Mouse (Mus musculus) left cerebral cortex, adult 9 months (tissue): ENCODE data around the gene Dusp2.
A peak's percentile ranks its signal among the peaks of the same experiment; 100 is the strongest.

Experiments
- DNase-seq, 2 experiments: peaks; one replicate each; pipeline ENCODE4 v3.0.0; 2022; ENCODE audit warnings: low spot score in 2 of 2

The Dusp2 gene

GRCm38 (mm10) chr2:127323667-127324066 lies 12.3 kb upstream of the Dusp2 start:
- DNase-seq: no peak

- no peak for DNase-seq
Measured at GRCm38 (mm10) chr2:127324456-127324855, 11.5 kb upstream of the Dusp2 start.

- no peak for DNase-seq
Measured at GRCm38 (mm10) chr2:127328090-127328851, 7.7 kb upstream of the Dusp2 start.

DNA sequence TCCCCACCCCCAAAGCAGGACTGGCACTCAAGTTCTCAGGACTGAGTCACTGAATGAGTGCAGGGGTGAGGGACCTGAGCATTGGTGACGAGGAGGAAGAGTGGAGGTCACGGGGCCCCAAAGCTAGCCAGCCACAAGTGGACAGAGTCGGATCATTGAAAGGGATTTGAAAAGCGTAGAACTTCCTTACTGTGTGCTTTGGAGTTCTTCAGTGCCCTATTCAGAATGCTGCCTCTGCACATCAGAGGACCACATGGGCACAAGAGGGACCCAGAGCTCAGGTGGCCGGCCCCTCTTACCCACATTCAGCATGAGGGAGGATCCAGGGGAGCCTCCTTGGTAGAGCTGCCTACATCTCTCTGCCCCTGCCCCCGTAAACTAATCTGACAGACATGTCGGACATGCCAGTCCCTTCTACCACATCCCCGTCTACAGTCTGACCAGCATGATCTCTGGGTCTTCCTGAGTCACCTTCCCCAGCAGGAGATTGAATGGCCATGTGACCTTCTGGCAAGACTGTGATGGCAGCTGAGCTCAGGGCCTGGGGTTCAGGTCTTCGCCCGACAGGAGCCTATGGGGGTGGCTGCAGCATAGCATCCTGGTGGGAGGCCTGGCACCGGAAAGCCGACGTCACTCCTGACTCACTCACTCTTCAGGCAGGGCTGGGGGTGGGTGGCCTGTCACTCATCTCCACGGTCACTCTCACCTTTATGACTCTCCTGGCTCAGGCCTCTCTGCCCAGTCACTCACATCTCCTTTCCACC lies 3.0 kb upstream of the Dusp2 start:
- peak in 1 of 2 experiments; percentile 5 for DNase-seq

DNA sequence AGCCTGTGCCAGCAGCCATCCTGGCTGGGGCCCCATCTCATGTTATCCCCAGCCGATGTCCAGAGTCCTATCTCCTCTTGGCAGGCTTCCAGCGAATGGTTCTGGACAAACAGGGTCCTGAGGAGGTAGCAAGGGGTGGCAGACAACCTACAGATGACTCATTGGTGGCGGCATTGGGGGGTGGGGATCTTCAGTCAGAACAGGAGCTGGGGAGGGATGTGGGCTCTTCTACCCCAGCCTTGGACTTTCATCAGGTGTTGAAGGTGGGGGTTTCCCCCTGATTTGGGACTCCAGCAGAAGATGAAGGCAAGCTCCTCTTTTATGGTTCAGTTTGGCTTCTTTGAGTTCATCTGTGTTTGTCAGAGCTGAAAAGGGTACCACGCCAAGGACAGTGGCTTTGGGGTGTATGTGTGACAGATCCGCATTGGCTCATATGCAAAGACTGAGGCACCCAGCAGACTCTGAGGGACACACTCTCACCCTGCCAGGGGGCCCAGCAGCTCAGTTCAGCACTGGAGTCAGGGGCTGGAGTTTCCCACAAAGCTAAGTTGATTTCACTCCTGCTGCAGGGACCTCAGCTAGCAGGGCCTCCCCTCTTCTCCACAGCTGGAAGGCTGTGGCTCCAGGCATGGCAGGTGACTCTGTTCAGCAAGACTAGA lies 1.9 kb upstream of the Dusp2 start:
- DNase-seq: no peak

DNA sequence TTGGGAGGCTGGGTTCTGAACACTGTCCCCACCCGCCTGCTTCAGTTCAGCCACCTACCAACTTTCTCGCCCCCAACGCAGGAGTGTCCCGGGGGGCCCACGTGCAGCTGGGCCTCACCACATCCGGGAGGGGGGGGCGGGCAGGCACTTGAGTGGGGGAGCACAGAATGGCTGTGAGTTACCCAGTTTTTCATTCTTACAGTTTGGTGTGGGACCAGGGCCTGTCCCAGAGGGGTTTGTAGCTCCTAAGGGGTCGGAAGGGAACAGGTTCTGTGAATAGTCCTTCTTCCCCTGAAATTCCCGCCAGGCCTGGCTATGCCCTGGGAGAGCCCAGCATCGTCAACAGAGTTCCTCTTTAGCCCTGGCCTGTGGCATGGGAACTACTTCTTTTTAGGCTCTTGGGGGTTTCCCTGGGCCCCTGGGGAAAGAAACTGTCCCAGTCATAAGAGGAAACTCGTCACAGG lies 849 bp upstream of the Dusp2 start:
- DNase-seq: no peak

DNA sequence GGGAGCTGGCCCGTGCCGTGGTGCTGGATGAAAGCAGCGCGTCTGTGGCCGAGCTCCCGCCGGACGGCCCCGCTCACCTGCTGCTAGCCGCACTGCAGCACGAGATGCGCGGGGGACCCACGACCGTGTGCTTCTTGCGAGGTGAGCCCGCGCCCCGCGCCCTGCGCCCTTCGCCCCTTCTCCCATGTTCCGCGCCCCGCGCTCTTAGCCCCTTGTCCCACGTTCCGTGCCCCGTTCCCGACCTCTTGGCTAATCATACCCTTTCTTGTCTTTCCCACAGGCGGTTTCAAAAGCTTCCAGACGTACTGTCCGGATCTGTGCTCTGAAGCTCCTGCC lies 506 bp downstream of the Dusp2 start:
- DNase-seq: no peak

DNA sequence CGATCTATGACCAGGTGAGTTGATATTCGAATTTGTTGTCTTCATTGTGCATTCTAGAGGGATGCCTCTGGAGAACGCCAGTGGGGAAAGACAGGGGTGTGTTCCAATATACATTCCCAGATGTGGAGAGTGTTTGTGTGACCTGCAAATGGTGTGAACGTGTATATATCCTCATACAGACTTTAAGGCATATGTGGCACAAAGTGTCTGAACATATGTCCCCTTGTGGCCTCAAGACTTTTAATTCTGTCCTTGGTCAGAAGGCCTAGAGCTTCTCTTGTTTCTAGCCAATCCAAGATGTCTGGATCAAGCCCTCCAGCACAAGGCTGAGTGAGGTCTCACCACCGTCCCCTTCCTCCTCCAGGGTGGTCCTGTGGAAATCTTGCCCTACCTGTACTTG lies 926 bp downstream of the Dusp2 start:
- DNase-seq: no peak

DNA sequence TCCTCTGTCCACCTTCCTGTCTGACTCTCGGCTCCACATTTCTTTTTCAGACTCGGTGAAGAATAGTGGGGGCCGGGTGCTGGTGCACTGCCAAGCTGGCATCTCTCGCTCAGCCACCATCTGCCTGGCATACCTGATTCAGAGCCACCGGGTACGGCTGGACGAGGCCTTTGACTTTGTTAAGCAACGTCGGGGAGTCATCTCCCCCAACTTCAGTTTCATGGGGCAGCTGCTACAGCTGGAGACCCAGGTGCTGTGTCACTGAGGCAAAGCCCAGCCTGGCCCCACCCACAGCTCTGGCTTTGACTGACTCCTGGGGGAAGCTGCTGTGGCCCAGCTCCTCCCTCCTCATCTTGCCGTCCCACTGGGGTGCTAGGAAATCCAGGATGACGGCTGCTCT lies 1.6 kb downstream of the Dusp2 start:
- DNase-seq: no peak

GRCm38 (mm10) chr2:127338012-127338411 lies 2.1 kb downstream of the Dusp2 start:
- no peak for DNase-seq

DNA sequence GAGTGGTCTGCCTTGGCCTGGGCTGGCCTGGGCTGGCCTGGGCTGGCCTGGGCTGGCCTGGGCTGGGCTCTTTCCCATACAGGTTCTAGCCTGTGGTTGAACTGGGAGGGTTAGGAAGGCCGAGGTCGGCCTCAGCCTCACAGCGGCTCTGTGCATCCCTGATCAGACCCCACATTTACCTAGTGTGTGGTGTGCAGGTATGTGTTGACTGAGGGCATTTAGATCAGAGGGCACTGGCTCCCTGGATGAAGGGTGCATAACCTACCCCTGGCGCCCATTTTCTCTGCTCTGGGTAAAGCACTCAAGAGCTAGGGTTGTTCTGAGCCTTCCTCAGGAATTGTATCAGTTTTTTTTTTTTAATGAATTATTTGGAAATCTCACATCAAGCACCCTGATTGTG lies 2.5 kb downstream of the Dusp2 start, which contains the start of gene Astl:
Gene Astl, plus strand, starts transcription at position 224 of the 400 bp plus-strand sequence.
- no peak for DNase-seq

DNA sequence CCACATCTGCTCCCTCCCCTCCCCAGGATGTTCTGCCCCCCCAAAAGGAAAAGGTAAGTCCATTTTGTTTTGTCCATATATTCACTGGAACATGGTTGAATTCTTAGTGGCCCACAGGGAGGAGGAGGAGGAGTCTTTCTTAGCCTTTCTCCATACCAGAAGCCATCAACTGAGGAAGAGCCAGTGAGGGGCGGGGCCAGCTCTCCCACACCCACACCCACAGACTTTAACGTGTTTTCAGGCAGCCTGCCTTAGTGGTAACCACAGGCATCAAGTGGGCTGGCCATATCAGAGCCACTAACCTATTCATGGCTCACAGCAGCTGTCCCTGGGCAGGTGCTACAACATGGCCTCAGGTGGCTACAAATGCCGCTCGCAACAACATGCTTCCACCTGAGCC lies 2.9 kb downstream of the Dusp2 start:
- DNase-seq: no peak

DNA sequence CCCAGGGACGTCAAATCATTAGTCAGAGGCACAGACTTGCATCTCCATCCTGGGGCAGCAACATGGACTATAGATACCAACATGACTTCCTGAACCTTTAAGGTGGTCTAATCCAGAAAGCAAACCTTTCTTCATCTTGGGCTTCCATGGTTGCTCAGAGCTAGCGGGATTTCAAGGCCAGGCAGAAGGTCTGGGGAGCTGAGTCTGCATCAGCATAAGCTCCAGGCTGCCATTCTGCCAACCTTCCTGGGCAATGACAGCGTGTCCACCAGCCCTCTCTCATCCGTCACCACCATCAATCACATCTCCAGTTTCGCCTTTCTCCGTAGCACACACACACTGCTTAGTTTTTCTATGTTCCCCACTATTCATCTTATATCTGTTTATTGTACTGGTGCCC lies 3.3 kb downstream of the Dusp2 start:
- DNase-seq: no peak

- DNase-seq: peak in 1 of 2 experiments; percentile 58
Measured at GRCm38 (mm10) chr2:127341159-127341558, 5.2 kb downstream of the Dusp2 start.

DNA sequence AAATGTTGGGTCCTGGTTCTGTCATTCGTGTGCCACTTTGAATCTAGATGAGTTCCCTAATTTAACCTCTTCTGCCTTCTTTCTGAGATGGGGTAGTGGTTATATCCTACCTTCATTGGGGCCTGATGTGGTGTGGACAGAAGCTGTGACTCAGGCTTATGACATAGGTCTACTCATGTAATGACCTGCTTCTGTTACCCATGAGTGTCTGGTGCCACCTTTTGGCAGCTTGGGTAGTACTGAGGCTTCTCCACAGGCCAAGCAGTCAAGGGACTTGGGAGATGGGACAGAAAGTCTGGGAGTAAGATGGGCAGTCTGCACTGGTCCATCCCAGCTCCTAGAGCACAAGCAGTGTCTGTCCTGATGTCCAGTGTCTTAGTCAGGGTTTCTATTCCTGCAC lies 10.4 kb downstream of the Dusp2 start:
- no peak for DNase-seq

- no peak for DNase-seq
Measured at GRCm38 (mm10) chr2:127347147-127347985, 11.4 kb downstream of the Dusp2 start.

GRCm38 (mm10) chr2:127353881-127354280 lies 17.9 kb downstream of the Dusp2 start:
- DNase-seq: no peak

- DNase-seq: peak; percentile 30 to 81
Measured at GRCm38 (mm10) chr2:127362459-127363281, 26.7 kb downstream of the Dusp2 start, which contains the start of gene Adra2b. Gene Adra2b, plus strand, starts transcription at chr2:127363208.

DNA sequence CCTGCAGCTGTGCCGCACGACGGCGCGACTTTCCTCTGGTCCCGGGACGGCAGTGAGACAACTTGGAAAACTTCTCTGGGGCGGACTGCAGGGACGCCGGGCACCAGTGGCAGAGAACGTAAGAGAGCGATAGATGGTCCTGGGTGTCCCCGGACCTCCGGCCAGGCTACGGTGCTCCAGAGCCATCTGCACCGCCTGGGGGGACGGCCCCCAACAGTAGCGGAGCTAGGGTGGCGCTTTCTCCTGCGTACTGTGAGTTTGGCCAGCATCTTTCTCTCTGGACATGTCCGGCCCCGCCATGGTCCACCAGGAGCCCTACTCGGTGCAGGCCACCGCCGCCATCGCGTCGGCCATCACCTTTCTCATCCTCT lies 27.3 kb downstream of the Dusp2 start:
- no peak for DNase-seq

DNA sequence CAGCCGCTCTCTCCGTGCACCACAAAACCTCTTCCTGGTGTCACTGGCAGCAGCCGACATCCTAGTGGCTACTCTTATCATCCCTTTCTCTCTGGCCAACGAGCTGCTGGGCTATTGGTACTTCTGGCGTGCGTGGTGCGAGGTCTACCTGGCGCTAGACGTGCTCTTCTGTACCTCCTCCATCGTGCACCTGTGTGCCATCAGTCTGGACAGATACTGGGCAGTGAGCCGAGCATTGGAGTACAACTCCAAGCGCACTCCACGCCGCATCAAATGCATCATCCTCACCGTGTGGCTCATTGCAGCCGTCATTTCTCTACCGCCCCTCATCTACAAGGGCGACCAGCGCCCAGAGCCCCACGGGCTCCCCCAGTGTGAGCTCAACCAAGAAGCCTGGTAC lies 27.7 kb downstream of the Dusp2 start:
- no peak for DNase-seq

DNA sequence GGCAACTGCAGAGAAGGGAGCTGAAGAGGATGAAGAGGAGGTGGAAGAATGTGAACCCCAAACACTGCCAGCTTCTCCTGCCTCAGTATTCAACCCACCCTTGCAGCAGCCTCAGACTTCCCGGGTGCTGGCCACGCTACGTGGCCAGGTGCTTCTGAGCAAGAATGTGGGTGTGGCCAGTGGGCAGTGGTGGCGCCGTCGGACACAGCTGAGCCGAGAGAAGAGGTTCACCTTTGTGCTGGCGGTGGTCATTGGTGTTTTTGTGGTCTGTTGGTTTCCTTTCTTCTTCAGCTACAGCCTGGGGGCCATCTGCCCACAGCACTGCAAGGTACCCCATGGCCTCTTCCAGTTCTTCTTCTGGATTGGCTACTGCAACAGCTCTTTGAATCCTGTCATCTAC lies 28.5 kb downstream of the Dusp2 start:
- DNase-seq: no peak
